Mouse (Mus musculus): ENCODE data around the gene Prrt1. TPM values are rescaled to one million over a fixed set of nuclear protein-coding genes. Genes with fewer than 3 reads are reported as not detected.
A peak's percentile ranks its signal among the peaks of the same experiment; 100 is the strongest.

Prrt1 gene
- polyA plus RNA-seq, 1 experiment from 2014 or later: 0.17 TPM

DNA sequence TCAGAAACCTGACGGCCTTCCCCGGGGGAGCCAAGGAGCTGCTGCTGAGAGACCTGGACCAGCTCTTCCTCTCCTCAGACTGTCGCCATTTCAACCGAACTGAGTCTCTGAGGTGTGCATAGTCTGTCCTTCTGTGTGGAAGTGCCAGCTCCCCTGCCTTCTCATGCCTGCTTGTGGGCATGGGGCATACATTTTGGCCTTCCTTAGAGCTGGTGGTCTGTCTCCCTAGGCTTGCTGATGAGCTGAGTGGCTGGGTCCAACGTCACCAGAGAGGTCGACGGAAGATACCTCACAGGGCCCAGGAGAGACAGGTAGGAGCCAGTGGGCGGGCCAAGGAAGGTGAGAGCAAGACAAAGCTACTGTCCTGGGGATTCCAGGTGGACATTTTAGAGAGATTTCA is 23.7 kb downstream of the Prrt1 start:
- H3K4me2 ChIP-seq (ENCODE audit: low read depth, severe bottlenecking): no peak overlapping the region
- no peak for ATAC-seq (ENCODE audit: insufficient number of reproducible peaks, low FRiP score, low TSS enrichment, low read depth)
- WGBS: 92% methylated on average over 8 of the region's 8 CpGs

GRCm38 (mm10) chr17:34653746-34654285 is 24.5 kb downstream of the Prrt1 start:
- Histone ChIP-seq H3K9me3 (ENCODE audit: control insufficient read depth, low read length) (no peaks in the 10 kb centered on the region), H3K27ac (replicated peaks; ENCODE audit: low read depth, low read length) (no peak overlapping the region), H3K9ac (ENCODE audit: low read length) (no peak overlapping the region), H3K36me3 (ENCODE audit: control insufficient read depth, insufficient read depth, low read length) (peaks cover 19% of the 10 kb centered on the region), H3K4me2 (ENCODE audit: low read depth, severe bottlenecking) (no peak overlapping the region), H3K4me3 (ENCODE audit: low read depth, low read length) (no peak overlapping the region), H3K27me3 (ENCODE audit: control insufficient read depth, insufficient read depth, low read length) (no peaks in the 10 kb centered on the region), H3K4me1 (ENCODE audit: control insufficient read depth, insufficient read depth, low read length) (0 out of 2 replicates have a peak, but pooled peaks cover 2% of the 10 kb centered on the region)
- ATAC-seq (ENCODE audit: insufficient number of reproducible peaks, low FRiP score, low TSS enrichment, low read depth): no peak
- DNase-seq (ENCODE audit: low spot score): peak; percentile 70
- 64% methylated on average over 9 of the region's 9 CpGs for WGBS

More for the DNA sequence above, 23.7 kb downstream of the Prrt1 start:
- H3K27ac ChIP-seq (replicated peaks; ENCODE audit: low read depth, low read length): no peak overlapping the region
- no peak for DNase-seq (ENCODE audit: low spot score)
- H3K4me3 ChIP-seq (ENCODE audit: low read depth, low read length): no peak overlapping the region
- no peaks in the 10 kb centered on the region for H3K27me3 ChIP-seq (ENCODE audit: control insufficient read depth, insufficient read depth, low read length)
- no peak overlapping the region for H3K9ac ChIP-seq (ENCODE audit: low read length)
- peaks cover 6% of the 10 kb centered on the region; the same call in 1 of the 2 replicates for H3K4me1 ChIP-seq (ENCODE audit: control insufficient read depth, insufficient read depth, low read length)
- H3K9me3 ChIP-seq (ENCODE audit: control insufficient read depth, low read length): no peaks in the 10 kb centered on the region
- peaks cover 19% of the 10 kb centered on the region for H3K36me3 ChIP-seq (ENCODE audit: control insufficient read depth, insufficient read depth, low read length)

GRCm38 (mm10) chr17:34654392-34654791 is 25.1 kb downstream of the Prrt1 start:
- Histone ChIP-seq H3K36me3 (ENCODE audit: control insufficient read depth, insufficient read depth, low read length) (peaks cover 17% of the 10 kb centered on the region), H3K4me1 (ENCODE audit: control insufficient read depth, insufficient read depth, low read length) (0 out of 2 replicates have a peak, but pooled peaks cover 2% of the 10 kb centered on the region), H3K27ac (replicated peaks; ENCODE audit: low read depth, low read length) (no peak overlapping the region), H3K27me3 (ENCODE audit: control insufficient read depth, insufficient read depth, low read length) (peaks cover 3% of the 10 kb centered on the region; the same call in 1 of the 2 replicates), H3K9ac (ENCODE audit: low read length) (no peak overlapping the region), H3K9me3 (ENCODE audit: control insufficient read depth, low read length) (no peaks in the 10 kb centered on the region), H3K4me2 (ENCODE audit: low read depth, severe bottlenecking) (no peak overlapping the region), H3K4me3 (ENCODE audit: low read depth, low read length) (no peak overlapping the region)
- DNase-seq (ENCODE audit: low spot score): no peak
- no peak for ATAC-seq (ENCODE audit: insufficient number of reproducible peaks, low FRiP score, low TSS enrichment, low read depth)
- 93% methylated on average over 13 of the region's 13 CpGs for WGBS

DNA sequence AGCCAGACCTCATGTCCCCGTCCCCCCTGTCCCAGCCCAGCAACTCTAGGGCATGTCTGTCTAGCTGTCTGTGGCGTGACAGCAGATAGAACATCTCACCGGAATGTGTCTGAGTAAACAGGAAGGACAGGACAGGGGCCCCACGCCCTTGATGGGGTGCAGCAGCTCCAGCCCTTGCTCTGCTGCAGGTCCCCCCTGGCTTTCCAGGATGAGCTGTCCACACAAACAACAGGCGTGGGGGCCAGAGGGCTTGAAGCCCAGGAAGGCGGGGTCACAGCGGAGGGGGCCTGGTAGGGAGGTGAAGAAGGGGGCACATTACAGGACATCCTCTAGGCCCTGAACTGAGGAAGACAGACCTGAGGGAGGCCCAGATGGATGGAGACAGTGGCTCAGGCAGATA is 25.8 kb downstream of the Prrt1 start:
- Histone ChIP-seq H3K27me3 (ENCODE audit: control insufficient read depth, insufficient read depth, low read length) (peaks cover 8% of the 10 kb centered on the region), H3K4me1 (ENCODE audit: control insufficient read depth, insufficient read depth, low read length) (0 out of 2 replicates have a peak, but pooled peaks cover 2% of the 10 kb centered on the region), H3K4me2 (ENCODE audit: low read depth, severe bottlenecking) (no peak overlapping the region), H3K4me3 (ENCODE audit: low read depth, low read length) (no peak overlapping the region), H3K27ac (replicated peaks; ENCODE audit: low read depth, low read length) (no peak overlapping the region), H3K36me3 (ENCODE audit: control insufficient read depth, insufficient read depth, low read length) (peaks cover 15% of the 10 kb centered on the region), H3K9ac (ENCODE audit: low read length) (0 out of 2 replicates have a peak overlapping the region, but pooled peaks have one; percentile 12), H3K9me3 (ENCODE audit: control insufficient read depth, low read length) (no peaks in the 10 kb centered on the region)
- no peak for DNase-seq (ENCODE audit: low spot score)
- ATAC-seq (ENCODE audit: insufficient number of reproducible peaks, low FRiP score, low TSS enrichment, low read depth): no peak
- WGBS: 90% methylated on average over 7 of the region's 7 CpGs

GRCm38 (mm10) chr17:34655581-34655991 is 26.3 kb downstream of the Prrt1 start:
- Histone ChIP-seq H3K9me3 (ENCODE audit: control insufficient read depth, low read length) (no peaks in the 10 kb centered on the region), H3K4me3 (ENCODE audit: low read depth, low read length) (no peak overlapping the region), H3K9ac (ENCODE audit: low read length) (0 out of 2 replicates have a peak overlapping the region, but pooled peaks have one; percentile 12), H3K36me3 (ENCODE audit: control insufficient read depth, insufficient read depth, low read length) (peaks cover 11% of the 10 kb centered on the region), H3K4me1 (ENCODE audit: control insufficient read depth, insufficient read depth, low read length) (0 out of 2 replicates have a peak, but pooled peaks cover 2% of the 10 kb centered on the region), H3K4me2 (ENCODE audit: low read depth, severe bottlenecking) (no peak overlapping the region), H3K27ac (replicated peaks; ENCODE audit: low read depth, low read length) (no peak overlapping the region), H3K27me3 (ENCODE audit: control insufficient read depth, insufficient read depth, low read length) (peaks cover 12% of the 10 kb centered on the region)
- DNase-seq (ENCODE audit: low spot score) (no peak), ATAC-seq (ENCODE audit: insufficient number of reproducible peaks, low FRiP score, low TSS enrichment, low read depth) (no peak)
- WGBS: 89% methylated on average over 4 of the region's 4 CpGs

- H3K36me3 ChIP-seq (ENCODE audit: control insufficient read depth, insufficient read depth, low read length): peaks cover 10% of the 10 kb centered on the region; the same call in 1 of the 2 replicates
- ATAC-seq (ENCODE audit: insufficient number of reproducible peaks, low FRiP score, low TSS enrichment, low read depth) (no peak), DNase-seq (ENCODE audit: low spot score) (no peak)
- no peak overlapping the region for H3K9ac ChIP-seq (ENCODE audit: low read length)
- H3K27ac ChIP-seq (replicated peaks; ENCODE audit: low read depth, low read length): no peak overlapping the region
- no peak overlapping the region for H3K4me3 ChIP-seq (ENCODE audit: low read depth, low read length)
- H3K27me3 ChIP-seq (ENCODE audit: control insufficient read depth, insufficient read depth, low read length): peaks cover 16% of the 10 kb centered on the region
- peaks cover 2% of the 10 kb centered on the region; the same call in 1 of the 2 replicates for H3K4me1 ChIP-seq (ENCODE audit: control insufficient read depth, insufficient read depth, low read length)
- no peaks in the 10 kb centered on the region for H3K9me3 ChIP-seq (ENCODE audit: control insufficient read depth, low read length)
- 71% methylated on average over 8 of the region's 8 CpGs for WGBS
- peak overlapping the region; percentile 10; the same call in 1 of the 2 replicates for H3K4me2 ChIP-seq (ENCODE audit: low read depth, severe bottlenecking)
Measured at GRCm38 (mm10) chr17:34656666-34657065, 27.3 kb downstream of the Prrt1 start.

DNA sequence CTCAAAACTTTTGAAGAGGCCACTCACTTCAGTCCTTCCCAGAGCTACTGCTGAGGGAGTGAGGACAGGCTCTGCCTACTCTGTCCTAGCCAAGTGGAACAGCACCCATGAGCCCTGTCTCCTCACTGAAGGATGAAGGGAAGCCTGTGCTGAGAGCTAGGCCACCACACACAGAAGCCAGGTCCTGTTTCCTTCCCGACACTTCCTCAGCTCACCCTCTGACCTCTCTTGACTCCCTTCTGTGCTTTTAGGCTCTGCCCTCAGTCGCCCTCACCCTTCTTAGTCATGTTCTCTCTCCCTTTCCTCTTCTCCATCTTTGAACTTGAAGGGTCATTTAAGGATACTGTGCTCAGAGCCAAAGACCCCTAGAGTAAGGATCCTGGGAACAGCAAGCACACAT is 27.9 kb downstream of the Prrt1 start:
- Histone ChIP-seq H3K36me3 (ENCODE audit: control insufficient read depth, insufficient read depth, low read length) (peaks cover 8% of the 10 kb centered on the region; the same call in 1 of the 2 replicates), H3K9me3 (ENCODE audit: control insufficient read depth, low read length) (no peaks in the 10 kb centered on the region), H3K9ac (ENCODE audit: low read length) (no peak overlapping the region), H3K4me3 (ENCODE audit: low read depth, low read length) (no peak overlapping the region), H3K4me2 (ENCODE audit: low read depth, severe bottlenecking) (no peak overlapping the region), H3K27me3 (ENCODE audit: control insufficient read depth, insufficient read depth, low read length) (peaks cover 16% of the 10 kb centered on the region), H3K4me1 (ENCODE audit: control insufficient read depth, insufficient read depth, low read length) (peaks cover 2% of the 10 kb centered on the region; the same call in 1 of the 2 replicates), H3K27ac (replicated peaks; ENCODE audit: low read depth, low read length) (no peak overlapping the region)
- DNase-seq (ENCODE audit: low spot score) (no peak), ATAC-seq (ENCODE audit: insufficient number of reproducible peaks, low FRiP score, low TSS enrichment, low read depth) (no peak)
- WGBS: 26% methylated on average over 2 of the region's 2 CpGs

- Histone ChIP-seq H3K9me3 (ENCODE audit: control insufficient read depth, low read length) (no peaks in the 10 kb centered on the region), H3K27me3 (ENCODE audit: control insufficient read depth, insufficient read depth, low read length) (peaks cover 16% of the 10 kb centered on the region), H3K9ac (ENCODE audit: low read length) (no peak overlapping the region), H3K27ac (replicated peaks; ENCODE audit: low read depth, low read length) (no peak overlapping the region), H3K4me1 (ENCODE audit: control insufficient read depth, insufficient read depth, low read length) (peaks cover 2% of the 10 kb centered on the region; the same call in 1 of the 2 replicates), H3K4me2 (ENCODE audit: low read depth, severe bottlenecking) (no peak overlapping the region), H3K4me3 (ENCODE audit: low read depth, low read length) (no peak overlapping the region), H3K36me3 (ENCODE audit: control insufficient read depth, insufficient read depth, low read length) (peaks cover 8% of the 10 kb centered on the region; the same call in 1 of the 2 replicates)
- WGBS: 81% methylated on average over 2 of the region's 2 CpGs
- DNase-seq (ENCODE audit: low spot score) (no peak), ATAC-seq (ENCODE audit: insufficient number of reproducible peaks, low FRiP score, low TSS enrichment, low read depth) (no peak)
Measured at GRCm38 (mm10) chr17:34658145-34658544, 28.8 kb downstream of the Prrt1 start.
